Mouse (Mus musculus): ENCODE measurements around the gene Cfb. TPM values are rescaled to one million over a fixed set of nuclear protein-coding genes. Genes with fewer than 3 reads are reported as not detected.

Gene Cfb
- polyA plus RNA-seq, 1 experiment from 2014 or later = 2.2 TPM

GRCm38 (mm10) chr17:34884704-34885103 is 22.4 kb upstream of the Cfb start:
- Histone ChIP-seq H3K4me3 (no peak overlapping the region), H3K9ac (no peak overlapping the region), H3K4me2 (no peak overlapping the region), H3K4me1 (replicated peaks) (peaks cover 11% of the 10 kb centered on the region), H3K9me3 (replicated peaks) (no peaks in the 10 kb centered on the region), H3K36me3 (no peaks in the 10 kb centered on the region), H3K27ac (ENCODE audit: poor library complexity, severe bottlenecking) (no peak overlapping the region), H3K27me3 (replicated peaks) (0 out of 2 replicates have a peak, but pooled peaks cover 8% of the 10 kb centered on the region)
- WGBS = 84% methylated on average over 6 of the region's 6 CpGs
- ATAC-seq (ENCODE audit: insufficient number of reproducible peaks, low FRiP score) = no peak

- no peak for ATAC-seq (ENCODE audit: insufficient number of reproducible peaks, low FRiP score)
- Histone ChIP-seq H3K9me3 (replicated peaks) (no peaks in the 10 kb centered on the region), H3K9ac (no peak overlapping the region), H3K27ac (ENCODE audit: poor library complexity, severe bottlenecking) (no peak overlapping the region), H3K4me3 (no peak overlapping the region), H3K4me1 (replicated peaks) (peaks cover 15% of the 10 kb centered on the region), H3K27me3 (replicated peaks) (0 out of 2 replicates have a peak, but pooled peaks cover 8% of the 10 kb centered on the region), H3K4me2 (no peak overlapping the region), H3K36me3 (no peaks in the 10 kb centered on the region)
- WGBS = 63% methylated on average over 3 of the region's 3 CpGs
These were observed 21.0 kb upstream of the Cfb start for GRCm38 (mm10) chr17:34883332-34883731.

GRCm38 (mm10) chr17:34881683-34882310 is 19.5 kb upstream of the Cfb start, which contains the start of gene Gm20547:
TSS of gene Gm20547 (minus strand) at chr17:34882042.
- ATAC-seq (ENCODE audit: insufficient number of reproducible peaks, low FRiP score) = no peak
- 0 out of 2 replicates have a peak, but pooled peaks cover 8% of the 10 kb centered on the region for H3K27me3 ChIP-seq (replicated peaks)

GRCm38 (mm10) chr17:34881166-34881565 is 18.8 kb upstream of the Cfb start:
- Histone ChIP-seq H3K9me3 (replicated peaks) (no peaks in the 10 kb centered on the region), H3K4me1 (replicated peaks) (peaks cover 15% of the 10 kb centered on the region), H3K9ac (no peak overlapping the region), H3K27ac (ENCODE audit: poor library complexity, severe bottlenecking) (no peak overlapping the region), H3K4me3 (no peak overlapping the region), H3K27me3 (replicated peaks) (0 out of 2 replicates have a peak, but pooled peaks cover 8% of the 10 kb centered on the region), H3K4me2 (no peak overlapping the region), H3K36me3 (no peaks in the 10 kb centered on the region)
- no peak for ATAC-seq (ENCODE audit: insufficient number of reproducible peaks, low FRiP score)

More at GRCm38 (mm10) chr17:34881683-34882310, 19.5 kb upstream of the Cfb start, which contains the start of gene Gm20547:
- Histone ChIP-seq H3K4me1 (replicated peaks) (peaks cover 15% of the 10 kb centered on the region), H3K9ac (peak within 1 kb of the TSS; percentile 26; the same call in 1 of the 2 replicates), H3K4me2 (peak within 1 kb of the TSS; percentile 50), H3K27ac (ENCODE audit: poor library complexity, severe bottlenecking) (no peak within 1 kb of the TSS), H3K9me3 (replicated peaks) (no peaks in the 10 kb centered on the region), H3K36me3 (no peaks in the 10 kb centered on the region), H3K4me3 (no peak within 1 kb of the TSS)
- 8% methylated on average over 15 of the region's 15 CpGs for WGBS

- H3K36me3 ChIP-seq = no peaks in the 10 kb centered on the region
- H3K4me2 ChIP-seq = no peak within 1 kb of the TSS
- no peak within 1 kb of the TSS for H3K27ac ChIP-seq (ENCODE audit: poor library complexity, severe bottlenecking)
- H3K9ac ChIP-seq = no peak within 1 kb of the TSS
- H3K9me3 ChIP-seq (replicated peaks) = no peaks in the 10 kb centered on the region
- H3K4me3 ChIP-seq = no peak within 1 kb of the TSS
- peaks cover 10% of the 10 kb centered on the region; the same call in 1 of the 2 replicates for H3K4me1 ChIP-seq (replicated peaks)
- no peak for ATAC-seq (ENCODE audit: insufficient number of reproducible peaks, low FRiP score)
- H3K27me3 ChIP-seq (replicated peaks) = 0 out of 2 replicates have a peak, but pooled peaks cover 7% of the 10 kb centered on the region
- WGBS = 52% methylated on average over 11 of the region's 11 CpGs
These were observed 17.1 kb upstream of the Cfb start, which contains the start of gene Zbtb12 for GRCm38 (mm10) chr17:34879336-34879879. TSS of gene Zbtb12 (plus strand) at chr17:34879483.

- ATAC-seq (ENCODE audit: insufficient number of reproducible peaks, low FRiP score) = no peak
- no peak overlapping the region for H3K9ac ChIP-seq
- H3K4me1 ChIP-seq (replicated peaks) = peaks cover 2% of the 10 kb centered on the region; the same call in 1 of the 2 replicates
- no peaks in the 10 kb centered on the region for H3K9me3 ChIP-seq (replicated peaks)
- no peak overlapping the region for H3K27ac ChIP-seq (ENCODE audit: poor library complexity, severe bottlenecking)
- no peak overlapping the region for H3K4me2 ChIP-seq
- H3K27me3 ChIP-seq (replicated peaks) = no peaks in the 10 kb centered on the region; the same call in 1 of the 2 replicates
- H3K4me3 ChIP-seq = no peak overlapping the region
- WGBS = 90% methylated on average over 6 of the region's 6 CpGs
- H3K36me3 ChIP-seq = no peaks in the 10 kb centered on the region
These were observed 12.0 kb upstream of the Cfb start for GRCm38 (mm10) chr17:34874321-34874720.

GRCm38 (mm10) chr17:34865981-34866380 is 3.7 kb upstream of the Cfb start:
- Histone ChIP-seq H3K4me1 (replicated peaks) (no peaks in the 10 kb centered on the region), H3K27me3 (replicated peaks) (peaks cover 21% of the 10 kb centered on the region; the same call in 1 of the 2 replicates), H3K9me3 (replicated peaks) (no peaks in the 10 kb centered on the region), H3K4me3 (no peak overlapping the region), H3K27ac (ENCODE audit: poor library complexity, severe bottlenecking) (no peak overlapping the region), H3K36me3 (no peaks in the 10 kb centered on the region), H3K4me2 (no peak overlapping the region), H3K9ac (no peak overlapping the region)
- ATAC-seq (ENCODE audit: insufficient number of reproducible peaks, low FRiP score) = no peak
- 55% methylated on average over 7 of the region's 7 CpGs for WGBS

GRCm38 (mm10) chr17:34861704-34862415 is 458 bp downstream of the Cfb start:
- Histone ChIP-seq H3K4me3 (no peak overlapping the region), H3K27me3 (replicated peaks) (peaks cover 21% of the 10 kb centered on the region; the same call in 1 of the 2 replicates), H3K9me3 (replicated peaks) (no peaks in the 10 kb centered on the region), H3K9ac (no peak overlapping the region), H3K4me2 (no peak overlapping the region), H3K4me1 (replicated peaks) (no peaks in the 10 kb centered on the region), H3K36me3 (peaks cover 9% of the 10 kb centered on the region; the same call in 1 of the 2 replicates), H3K27ac (ENCODE audit: poor library complexity, severe bottlenecking) (no peak overlapping the region)
- ATAC-seq (ENCODE audit: insufficient number of reproducible peaks, low FRiP score) = no peak
- 65% methylated on average over 13 of the region's 13 CpGs for WGBS

GRCm38 (mm10) chr17:34860514-34860913 is 1.8 kb downstream of the Cfb start:
- H3K4me2 ChIP-seq = no peak overlapping the region

GRCm38 (mm10) chr17:34858670-34859069 is 3.6 kb downstream of the Cfb start:
- H3K4me1 ChIP-seq (replicated peaks) = no peaks in the 10 kb centered on the region
- WGBS = 76% methylated on average over 4 of the region's 4 CpGs
- peaks cover 18% of the 10 kb centered on the region; the same call in 1 of the 2 replicates for H3K27me3 ChIP-seq (replicated peaks)
- ATAC-seq (ENCODE audit: insufficient number of reproducible peaks, low FRiP score) = no peak
- no peaks in the 10 kb centered on the region for H3K9me3 ChIP-seq (replicated peaks)
- no peak overlapping the region for H3K4me2 ChIP-seq
- no peak overlapping the region for H3K9ac ChIP-seq
- H3K36me3 ChIP-seq = peaks cover 39% of the 10 kb centered on the region
- H3K27ac ChIP-seq (ENCODE audit: poor library complexity, severe bottlenecking) = no peak overlapping the region
- no peak overlapping the region for H3K4me3 ChIP-seq

More at GRCm38 (mm10) chr17:34860514-34860913, 1.8 kb downstream of the Cfb start:
- Histone ChIP-seq H3K36me3 (peaks cover 21% of the 10 kb centered on the region), H3K9ac (no peak overlapping the region), H3K27me3 (replicated peaks) (peaks cover 21% of the 10 kb centered on the region; the same call in 1 of the 2 replicates), H3K4me1 (replicated peaks) (no peaks in the 10 kb centered on the region), H3K27ac (ENCODE audit: poor library complexity, severe bottlenecking) (no peak overlapping the region), H3K9me3 (replicated peaks) (no peaks in the 10 kb centered on the region), H3K4me3 (no peak overlapping the region)
- no peak for ATAC-seq (ENCODE audit: insufficient number of reproducible peaks, low FRiP score)
- WGBS = 82% methylated on average over 9 of the region's 9 CpGs

GRCm38 (mm10) chr17:34855825-34856224 is 6.5 kb downstream of the Cfb start:
- WGBS = 39% methylated on average over 3 of the region's 3 CpGs
- H3K9me3 ChIP-seq (replicated peaks) = no peaks in the 10 kb centered on the region
- no peak for ATAC-seq (ENCODE audit: insufficient number of reproducible peaks, low FRiP score)
- no peaks in the 10 kb centered on the region for H3K27me3 ChIP-seq (replicated peaks)
- H3K9ac ChIP-seq = no peak overlapping the region
- no peak overlapping the region for H3K27ac ChIP-seq (ENCODE audit: poor library complexity, severe bottlenecking)
- H3K4me2 ChIP-seq = no peak overlapping the region
- H3K4me3 ChIP-seq = no peak overlapping the region
- H3K4me1 ChIP-seq (replicated peaks) = peaks cover 7% of the 10 kb centered on the region
- peaks cover 55% of the 10 kb centered on the region for H3K36me3 ChIP-seq

All from heart, embryonic 12.5 days (tissue).